Mouse (Mus musculus) frontal cortex, adult 2 months (tissue): ENCODE measurements at regions not wholly inside any gene's neighbourhood (a gene's known extent, or its start where the extent isn't known, plus 50 kb on each side); places are given as distances from the start of the nearest gene placed in this dataset.
"Not testable (repeated sequence)": the region's sequence is repeated elsewhere in the genome, so short reads cannot be mapped to it uniquely, and the experiment has no call there.

ENCODE experiments used
- DNase-seq, 2 experiments: peaks; one replicate each; pipeline ENCODE4 v3.0.0; 2022; ENCODE audit warnings: low spot score in 1 of 2; ENCODE audit errors: extremely low spot score in 1 of 2

GRCm38 (mm10) chr6:143425182-143425829 is 258.3 kb downstream of the Etnk1 start:
- DNase-seq: no peak

GRCm38 (mm10) chr6:143431896-143432450 is 265.0 kb downstream of the Etnk1 start:
- DNase-seq: peak; percentile 68 to 89

- DNase-seq: no peak
These were observed 270.6 kb downstream of the Etnk1 start for GRCm38 (mm10) chr6:143437367-143438271.

GRCm38 (mm10) chr6:143438272-143438591 is 271.2 kb downstream of the Etnk1 start:
- no peak for DNase-seq

- DNase-seq: peak in 1 of 2 experiments; percentile 52
These were observed 272.5 kb downstream of the Etnk1 start for GRCm38 (mm10) chr6:143439484-143439883.

- no peak for DNase-seq
These were observed 273.4 kb downstream of the Etnk1 start for GRCm38 (mm10) chr6:143440237-143440950.

GRCm38 (mm10) chr6:143442361-143442760 is 275.3 kb downstream of the Etnk1 start:
- DNase-seq: no peak

- DNase-seq: no peak
These were observed 276.4 kb downstream of the Etnk1 start for GRCm38 (mm10) chr6:143443446-143443845.

GRCm38 (mm10) chr6:143444782-143445181 is 277.8 kb downstream of the Etnk1 start:
- DNase-seq: no peak

GRCm38 (mm10) chr6:143445834-143446552 is 279.0 kb downstream of the Etnk1 start:
- DNase-seq: no peak

GRCm38 (mm10) chr6:143447060-143447459 is 280.0 kb downstream of the Etnk1 start:
- DNase-seq: no peak

- no peak for DNase-seq
These were observed 282.1 kb downstream of the Etnk1 start for GRCm38 (mm10) chr6:143449071-143449470.

- DNase-seq: no peak
These were observed 284.8 kb downstream of the Etnk1 start for GRCm38 (mm10) chr6:143451869-143452268.

- DNase-seq: no peak
These were observed 287.7 kb downstream of the Etnk1 start for GRCm38 (mm10) chr6:143454695-143455218.

GRCm38 (mm10) chr6:143464907-143465537 is 298.0 kb downstream of the Etnk1 start:
- no peak for DNase-seq

GRCm38 (mm10) chr6:143472676-143473075 is 305.7 kb downstream of the Etnk1 start:
- DNase-seq: not testable (repeated sequence)

GRCm38 (mm10) chr6:143474396-143474795 is 307.4 kb downstream of the Etnk1 start:
- DNase-seq: no peak

GRCm38 (mm10) chr6:143475296-143475695 is 308.3 kb downstream of the Etnk1 start:
- DNase-seq: no peak

- peak; percentile 74 to 79 for DNase-seq
These were observed 310.4 kb downstream of the Etnk1 start for GRCm38 (mm10) chr6:143477396-143477795.

GRCm38 (mm10) chr6:143479239-143479638 is 312.2 kb downstream of the Etnk1 start:
- DNase-seq: no peak
